Mouse (Mus musculus) liver, embryonic 13.5 days (tissue): ENCODE data around the gene Sgta. TPM values are rescaled to one million over a fixed set of nuclear protein-coding genes. Genes with fewer than 3 reads are reported as not detected.

Experiments
- ATAC-seq: fragments of 200-750 bp; cut with Nextera tagmentation; 2 replicates; pipeline ENCODE4 v1.8.0; 2017; ENCODE audit warnings: low read depth, mild to moderate bottlenecking, moderate number of reproducible peaks, moderate library complexity
- DNase-seq: peaks from one replicate; pipeline ENCODE4 v3.0.0; 2022
- H3K27ac ChIP-seq: fragments of 300-500 bp; sonication (generic); 2 replicates; pipeline ENCODE4 v1.5.1; 2015; ENCODE audit warnings: moderate library complexity, mild to moderate bottlenecking, inconsistent platforms
- H3K27me3 ChIP-seq: fragments of 300-500 bp; sonication (generic); 2 replicates; pipeline ENCODE4 v1.6.1; 2015; ENCODE audit warnings: mild to moderate bottlenecking, inconsistent platforms
- H3K36me3 ChIP-seq: fragments of 300-500 bp; sonication (generic); 2 replicates; pipeline ENCODE4 v1.6.1; 2015; ENCODE audit warnings: mild to moderate bottlenecking, inconsistent platforms
- H3K4me1 ChIP-seq: fragments of 300-500 bp; sonication (generic); replicated peaks from 2 replicates; pipeline ENCODE4 v1.6.1; 2015; ENCODE audit warnings: inconsistent platforms
- H3K4me2 ChIP-seq: fragments of 300-500 bp; sonication (generic); 2 replicates; pipeline ENCODE4 v1.6.1; 2015; ENCODE audit warnings: inconsistent platforms, mild to moderate bottlenecking, moderate library complexity
- H3K4me3 ChIP-seq: fragments of 300-500 bp; sonication (generic); replicated peaks from 2 replicates; pipeline ENCODE4 v1.5.1; 2015; ENCODE audit warnings: mild to moderate bottlenecking, inconsistent platforms
- H3K9ac ChIP-seq: fragments of 300-500 bp; sonication (generic); 2 replicates; pipeline ENCODE4 v1.6.1; 2015; ENCODE audit warnings: mild to moderate bottlenecking, inconsistent platforms
- H3K9me3 ChIP-seq: fragments of 300-500 bp; sonication (generic); replicated peaks from 2 replicates; pipeline ENCODE4 v1.6.1; 2016; ENCODE audit warnings: inconsistent platforms
- WGBS: fragments of 180-500 bp; shearing (Covaris S2); methylation state at CpG from one replicate; pipeline ENCODE4 v1.1.7; 2015; ENCODE audit not compliant: insufficient replicate concordance; 5-methylcytosine and 5-hydroxymethylcytosine counted together
- polyA plus RNA-seq: library from polyadenylated mRNA; unstranded; fragments of >200 nt; fragmentation: Nextera tagmentation; extraction: Ambion mirVana; gene quantifications from 2 replicates; pipeline ENCODE4 v1.2.1, GENCODE M21; 2015

Sgta gene
- 69.1 and 71.6 TPM in 2 replicates for polyA plus RNA-seq

GRCm38 (mm10) chr10:81059603-81060543 is at the start of gene Sgta:
Gene Sgta (minus strand): TSS chr10:81060181.
- H3K36me3 ChIP-seq: peaks cover 3% of the 10 kb centered on the region; the same call in 1 of the 2 replicates
- peaks cover 32% of the 10 kb centered on the region for H3K4me1 ChIP-seq
- peak within 1 kb of the TSS; percentile 80 for H3K4me3 ChIP-seq
- no peaks in the 10 kb centered on the region for H3K9me3 ChIP-seq
- peak within 1 kb of the TSS; percentile 72 for H3K27ac ChIP-seq
- ATAC-seq (peak; percentile 82), DNase-seq (peak; percentile 94)
- peak within 1 kb of the TSS; percentile 73 for H3K4me2 ChIP-seq
- H3K27me3 ChIP-seq: no peaks in the 10 kb centered on the region
- under 1% methylated on average over 48 of the region's 48 CpGs for WGBS
- H3K9ac ChIP-seq: peak within 1 kb of the TSS; percentile 78

GRCm38 (mm10) chr10:81106113-81106721 is 46.2 kb upstream of the Sgta start:
- Histone ChIP-seq H3K36me3 (peaks cover 39% of the 10 kb centered on the region), H3K9me3 (no peaks in the 10 kb centered on the region), H3K27me3 (no peaks in the 10 kb centered on the region), H3K4me3 (peak overlapping the region; percentile 93), H3K4me2 (peak overlapping the region; percentile 93), H3K9ac (peak overlapping the region; percentile 96), H3K4me1 (peaks cover 71% of the 10 kb centered on the region), H3K27ac (peak overlapping the region; percentile 100)
- WGBS: under 1% methylated on average over 34 of the region's 35 CpGs
- DNase-seq (peak; percentile 90), ATAC-seq (peak; percentile 81)

- Histone ChIP-seq H3K9me3 (no peaks in the 10 kb centered on the region), H3K4me1 (peaks cover 73% of the 10 kb centered on the region), H3K27me3 (no peaks in the 10 kb centered on the region), H3K4me3 (peak within 1 kb of the TSS; percentile 93), H3K36me3 (peaks cover 33% of the 10 kb centered on the region), H3K9ac (peak within 1 kb of the TSS; percentile 96), H3K4me2 (peak within 1 kb of the TSS; percentile 93), H3K27ac (peak within 1 kb of the TSS; percentile 100)
- under 1% methylated on average over 56 of the region's 56 CpGs for WGBS
- ATAC-seq (peak; percentile 89), DNase-seq (peak; percentile 97)
Observed at GRCm38 (mm10) chr10:81105565-81106112, 45.7 kb upstream of the Sgta start, which contains the start of gene Map2k2. Gene Map2k2 (plus strand): TSS chr10:81105915.

- peaks cover 80% of the 10 kb centered on the region for H3K4me1 ChIP-seq
- H3K27ac ChIP-seq: peak overlapping the region; percentile 71
- peak; percentile 89 for ATAC-seq
- peak overlapping the region; percentile 33 for H3K9ac ChIP-seq
- WGBS: 42% methylated on average over 9 of the region's 9 CpGs
- peaks cover 5% of the 10 kb centered on the region; the same call in 1 of the 2 replicates for H3K36me3 ChIP-seq
- no peak overlapping the region for H3K4me3 ChIP-seq
- peak overlapping the region; percentile 41 for H3K4me2 ChIP-seq
- DNase-seq: peak; percentile 67
- peaks cover 4% of the 10 kb centered on the region for H3K9me3 ChIP-seq
- H3K27me3 ChIP-seq: no peaks in the 10 kb centered on the region
Observed at GRCm38 (mm10) chr10:81094931-81095678, 35.1 kb upstream of the Sgta start.

- WGBS: 42% methylated on average over 22 of the region's 22 CpGs
- ATAC-seq (peak; percentile 47), DNase-seq (peak; percentile 75)
- Histone ChIP-seq H3K4me3 (peak overlapping the region; percentile 45), H3K4me2 (peak overlapping the region; percentile 42), H3K9me3 (peaks cover 4% of the 10 kb centered on the region), H3K36me3 (peaks cover 21% of the 10 kb centered on the region), H3K27me3 (no peaks in the 10 kb centered on the region), H3K4me1 (peaks cover 67% of the 10 kb centered on the region), H3K9ac (peak overlapping the region; percentile 51), H3K27ac (peak overlapping the region; percentile 70)
Observed at GRCm38 (mm10) chr10:81092465-81093250, 32.7 kb upstream of the Sgta start.

GRCm38 (mm10) chr10:81090621-81091020 is 30.6 kb upstream of the Sgta start:
- no peak overlapping the region; the same call in 1 of the 2 replicates for H3K27ac ChIP-seq
- no peaks in the 10 kb centered on the region for H3K27me3 ChIP-seq
- peaks cover 23% of the 10 kb centered on the region for H3K36me3 ChIP-seq
- ATAC-seq: no peak
- peaks cover 56% of the 10 kb centered on the region for H3K4me1 ChIP-seq
- no peak for DNase-seq
- no peak overlapping the region for H3K9ac ChIP-seq
- WGBS: 54% methylated on average over 7 of the region's 7 CpGs
- H3K9me3 ChIP-seq: no peaks in the 10 kb centered on the region; the same call in 1 of the 2 replicates
- no peak overlapping the region for H3K4me3 ChIP-seq
- peak overlapping the region; percentile 42 for H3K4me2 ChIP-seq

- DNase-seq (no peak), ATAC-seq (no peak)
- H3K36me3 ChIP-seq: peaks cover 23% of the 10 kb centered on the region
- 56% methylated on average over 2 of the region's 2 CpGs for WGBS
- no peak overlapping the region for H3K9ac ChIP-seq
- H3K27ac ChIP-seq: no peak overlapping the region
- no peaks in the 10 kb centered on the region for H3K27me3 ChIP-seq
- H3K4me2 ChIP-seq: no peak overlapping the region
- H3K4me3 ChIP-seq: no peak overlapping the region
- H3K4me1 ChIP-seq: peaks cover 42% of the 10 kb centered on the region
- no peaks in the 10 kb centered on the region; the same call in 1 of the 2 replicates for H3K9me3 ChIP-seq
Observed at GRCm38 (mm10) chr10:81089216-81089615, 29.2 kb upstream of the Sgta start.

- H3K36me3 ChIP-seq: peaks cover 38% of the 10 kb centered on the region
- no peak overlapping the region for H3K9ac ChIP-seq
- DNase-seq: no peak
- WGBS: 42% methylated on average over 2 of the region's 2 CpGs
- H3K9me3 ChIP-seq: no peaks in the 10 kb centered on the region; the same call in 1 of the 2 replicates
- H3K4me1 ChIP-seq: peaks cover 28% of the 10 kb centered on the region
- H3K27me3 ChIP-seq: no peaks in the 10 kb centered on the region
- H3K4me3 ChIP-seq: no peak overlapping the region
- H3K27ac ChIP-seq: no peak overlapping the region
- no peak for ATAC-seq
- H3K4me2 ChIP-seq: no peak overlapping the region
Observed at GRCm38 (mm10) chr10:81087021-81087420, 27.0 kb upstream of the Sgta start.

- no peak overlapping the region for H3K27ac ChIP-seq
- H3K4me1 ChIP-seq: peaks cover 8% of the 10 kb centered on the region
- no peak overlapping the region for H3K4me2 ChIP-seq
- H3K36me3 ChIP-seq: peaks cover 65% of the 10 kb centered on the region
- no peaks in the 10 kb centered on the region; the same call in 1 of the 2 replicates for H3K9me3 ChIP-seq
- WGBS: 53% methylated on average over 7 of the region's 7 CpGs
- ATAC-seq (peak; percentile 45), DNase-seq (peak; percentile 53)
- no peak overlapping the region for H3K4me3 ChIP-seq
- H3K9ac ChIP-seq: no peak overlapping the region
- H3K27me3 ChIP-seq: no peaks in the 10 kb centered on the region
Observed at GRCm38 (mm10) chr10:81082168-81082960, 22.4 kb upstream of the Sgta start.
